Mouse (Mus musculus): Measurements from ENCODE around the gene Igfbp3. TPM values are rescaled to one million over a fixed set of nuclear protein-coding genes. Genes with fewer than 3 reads are reported as not detected.

Igfbp3 gene
- polyA plus RNA-seq, 1 experiment from 2014 or later, result 46.0 TPM

DNA sequence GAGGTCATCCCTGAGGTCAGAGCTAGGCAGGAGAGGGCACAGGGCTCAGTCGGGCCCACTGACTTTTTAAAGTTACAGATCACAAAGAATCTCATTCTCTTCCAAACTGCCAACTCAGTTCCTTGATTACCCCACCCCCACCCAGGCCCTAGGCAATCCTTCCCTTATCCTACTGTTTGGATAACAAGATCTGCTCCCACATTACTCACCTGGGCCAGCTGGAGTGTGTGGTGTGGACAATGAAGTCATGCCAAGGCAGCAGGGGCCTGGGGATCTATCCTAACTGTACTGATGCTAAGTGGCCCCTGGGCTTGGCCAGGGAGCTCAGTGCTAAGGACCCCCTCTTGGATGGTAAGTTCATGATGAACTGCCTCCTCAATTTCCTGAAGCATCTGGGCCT lies 29.3 kb downstream of the Igfbp3 start:
- no peak overlapping the region for H3K9ac ChIP-seq
- no peak overlapping the region for H3K27ac ChIP-seq
- H3K4me2 ChIP-seq (replicated peaks), result no peak overlapping the region
- H3K9me3 ChIP-seq, result no peaks in the 10 kb centered on the region
- ATAC-seq, result no peak
- no peaks in the 10 kb centered on the region for H3K4me1 ChIP-seq (replicated peaks)
- WGBS, result 32% methylated on average over 1 of the region's 1 CpGs
- no peaks in the 10 kb centered on the region for H3K36me3 ChIP-seq
- no peak overlapping the region for H3K4me3 ChIP-seq (replicated peaks)
- H3K27me3 ChIP-seq (replicated peaks), result no peaks in the 10 kb centered on the region

DNA sequence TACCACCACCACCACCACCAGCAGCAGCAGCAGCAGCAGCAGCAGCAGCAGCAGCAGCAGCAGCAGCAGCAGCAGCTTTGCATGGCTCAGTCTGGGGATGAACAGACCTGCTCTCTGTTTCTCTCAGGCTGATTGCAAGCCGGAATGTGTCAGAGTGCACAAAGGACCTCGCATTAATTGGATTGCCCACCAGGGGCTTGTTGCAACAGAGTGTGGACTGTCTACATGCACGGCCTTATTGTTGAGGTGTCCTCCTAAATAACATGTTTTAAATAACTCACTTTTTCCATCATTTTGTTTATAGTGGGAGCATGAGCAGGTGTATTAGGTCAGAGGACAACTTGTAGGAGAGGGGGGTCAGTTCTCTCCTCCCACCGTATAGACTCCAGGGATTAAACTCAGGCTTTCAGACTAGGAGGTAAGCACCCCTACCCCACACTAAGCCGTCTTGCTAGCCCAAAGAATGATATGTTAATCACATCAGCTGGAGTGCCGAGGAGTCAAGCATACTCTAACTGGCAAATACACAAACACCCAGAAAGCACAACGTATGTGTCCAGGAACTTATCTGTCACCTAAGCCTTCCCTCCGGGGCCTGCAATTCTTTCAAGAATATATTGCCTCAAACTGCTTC lies 31.2 kb downstream of the Igfbp3 start:
- Histone ChIP-seq H3K27ac (no peak overlapping the region), H3K4me1 (replicated peaks) (no peaks in the 10 kb centered on the region), H3K36me3 (no peaks in the 10 kb centered on the region), H3K4me3 (replicated peaks) (no peak overlapping the region), H3K9me3 (no peaks in the 10 kb centered on the region), H3K27me3 (replicated peaks) (no peaks in the 10 kb centered on the region), H3K9ac (no peak overlapping the region), H3K4me2 (replicated peaks) (no peak overlapping the region)
- WGBS, result 44% methylated on average over 8 of the region's 8 CpGs
- no peak for ATAC-seq

DNA sequence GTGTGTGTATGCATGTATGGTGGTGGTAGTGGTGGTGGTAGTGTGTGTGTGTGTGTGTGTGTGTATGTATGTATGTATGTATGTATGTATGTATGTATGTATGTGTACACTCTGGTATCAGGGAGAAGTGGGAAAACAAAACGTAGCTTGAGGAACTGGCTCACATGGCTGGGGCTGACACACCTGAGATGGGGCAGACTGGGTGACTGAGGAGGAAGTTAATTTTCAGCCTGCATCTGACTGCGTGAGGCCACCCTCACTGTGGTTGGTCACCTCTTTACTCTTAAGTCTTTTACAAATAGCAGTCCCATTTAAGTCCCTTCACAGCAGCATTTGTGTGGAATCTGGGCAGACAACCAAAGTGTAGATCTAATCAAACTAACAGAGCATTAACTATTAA lies 34.4 kb downstream of the Igfbp3 start:
- H3K4me1 ChIP-seq (replicated peaks), result no peaks in the 10 kb centered on the region
- peak; percentile 71 for ATAC-seq
- H3K4me2 ChIP-seq (replicated peaks), result no peak overlapping the region
- no peak overlapping the region for H3K4me3 ChIP-seq (replicated peaks)
- no peaks in the 10 kb centered on the region for H3K27me3 ChIP-seq (replicated peaks)
- H3K27ac ChIP-seq, result no peak overlapping the region
- H3K9me3 ChIP-seq, result no peaks in the 10 kb centered on the region
- WGBS, result 64% methylated on average over 2 of the region's 2 CpGs
- H3K36me3 ChIP-seq, result no peaks in the 10 kb centered on the region
- no peak overlapping the region for H3K9ac ChIP-seq

DNA sequence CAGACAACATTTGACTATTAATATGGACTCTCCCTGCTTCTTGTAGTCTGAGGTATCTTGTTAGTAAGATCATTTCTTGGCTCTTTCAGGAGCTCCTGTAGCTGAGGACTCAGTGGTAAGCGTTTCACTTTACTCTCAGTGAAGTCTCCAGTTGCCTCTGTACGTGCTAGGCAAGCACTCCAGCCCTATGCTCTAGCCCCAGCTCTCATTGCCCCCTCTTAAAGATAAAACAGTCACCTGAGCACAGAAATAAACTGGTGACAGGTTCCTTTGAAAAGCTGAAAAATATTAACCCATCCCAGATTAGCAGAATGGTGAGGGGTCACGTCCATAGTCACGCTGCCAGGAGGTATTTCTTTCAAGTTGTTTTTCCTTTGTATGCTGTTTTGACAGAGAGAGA lies 35.0 kb downstream of the Igfbp3 start:
- Histone ChIP-seq H3K9me3 (no peaks in the 10 kb centered on the region), H3K4me3 (replicated peaks) (no peak overlapping the region), H3K4me1 (replicated peaks) (no peaks in the 10 kb centered on the region), H3K36me3 (no peaks in the 10 kb centered on the region), H3K9ac (no peak overlapping the region), H3K27me3 (replicated peaks) (no peaks in the 10 kb centered on the region), H3K4me2 (replicated peaks) (no peak overlapping the region), H3K27ac (no peak overlapping the region)
- ATAC-seq, result peak; percentile 81
- WGBS, result 53% methylated on average over 4 of the region's 4 CpGs

DNA sequence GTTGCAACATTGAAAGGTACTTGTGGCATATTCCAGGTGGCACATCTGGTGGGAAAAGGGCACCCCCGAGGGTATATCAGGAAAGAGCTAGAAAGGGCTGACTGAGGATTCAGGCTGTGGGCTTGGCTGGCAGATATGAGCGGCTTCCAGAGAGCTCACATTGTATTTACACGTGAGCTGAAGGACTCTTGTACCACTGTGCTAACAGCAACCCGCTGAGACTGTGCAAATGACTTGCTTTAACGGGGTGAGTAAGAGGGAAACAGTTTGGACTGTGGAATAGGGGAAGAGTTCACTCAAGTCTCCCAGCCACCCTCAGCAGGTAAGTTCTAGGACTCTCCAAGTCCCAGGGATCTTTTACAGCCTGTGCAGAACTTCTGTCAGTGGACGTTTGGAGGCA lies 40.1 kb downstream of the Igfbp3 start:
- H3K4me2 ChIP-seq (replicated peaks), result no peak overlapping the region
- H3K9me3 ChIP-seq, result no peaks in the 10 kb centered on the region
- WGBS, result 73% methylated on average over 6 of the region's 6 CpGs
- H3K4me3 ChIP-seq (replicated peaks), result no peak overlapping the region
- H3K9ac ChIP-seq, result no peak overlapping the region
- H3K27me3 ChIP-seq (replicated peaks), result no peaks in the 10 kb centered on the region
- no peak overlapping the region for H3K27ac ChIP-seq
- no peaks in the 10 kb centered on the region for H3K4me1 ChIP-seq (replicated peaks)
- peak; percentile 62; the same call in 1 of the 2 replicates for ATAC-seq
- H3K36me3 ChIP-seq, result no peaks in the 10 kb centered on the region

DNA sequence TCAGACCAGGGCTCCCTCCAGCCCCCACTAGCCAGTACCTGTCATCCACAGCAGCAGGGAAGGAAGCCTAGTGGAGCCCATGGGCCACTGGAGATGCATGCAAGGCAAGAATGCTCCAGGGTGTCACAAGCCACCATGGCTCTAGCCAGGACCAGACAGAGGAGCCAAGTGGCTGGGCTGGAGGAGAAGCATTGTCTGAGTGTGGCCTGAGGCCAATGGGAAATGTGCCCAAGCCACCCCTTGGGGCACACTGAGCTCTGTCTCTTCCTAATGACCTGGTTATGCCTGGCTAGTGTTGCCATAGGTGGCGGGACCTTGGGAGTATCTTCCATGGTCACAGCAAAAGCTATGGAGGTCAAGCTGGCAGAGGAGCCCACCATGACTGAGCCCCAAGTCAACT lies 44.1 kb downstream of the Igfbp3 start:
- Histone ChIP-seq H3K9me3 (no peaks in the 10 kb centered on the region), H3K4me2 (replicated peaks) (no peak overlapping the region), H3K4me1 (replicated peaks) (no peaks in the 10 kb centered on the region), H3K4me3 (replicated peaks) (no peak overlapping the region), H3K9ac (no peak overlapping the region), H3K27me3 (replicated peaks) (no peaks in the 10 kb centered on the region), H3K27ac (no peak overlapping the region), H3K36me3 (no peaks in the 10 kb centered on the region)
- ATAC-seq, result no peak
- WGBS, result 87% methylated on average over 1 of the region's 1 CpGs

DNA sequence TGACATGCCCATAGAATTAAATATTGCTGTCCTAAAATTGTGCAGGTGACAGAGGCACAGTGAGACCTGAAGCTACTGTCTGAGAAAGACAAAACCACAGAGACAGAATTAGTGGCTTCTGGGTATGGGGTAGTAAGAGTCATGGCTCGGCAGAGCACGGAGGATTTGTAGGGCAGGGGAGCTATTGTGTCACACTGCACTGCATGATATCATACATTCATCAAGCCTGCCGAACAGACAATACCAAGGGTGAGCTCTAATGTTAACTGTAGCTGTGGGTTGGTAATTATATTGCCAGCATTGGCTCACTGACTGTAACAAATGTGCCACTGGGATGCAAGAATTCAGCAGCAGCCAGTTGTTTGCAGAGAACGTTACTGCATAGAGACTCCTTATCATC lies 49.3 kb downstream of the Igfbp3 start:
- peaks cover 10% of the 10 kb centered on the region for H3K4me1 ChIP-seq (replicated peaks)
- no peak overlapping the region for H3K4me2 ChIP-seq (replicated peaks)
- no peak overlapping the region for H3K27ac ChIP-seq
- no peak for ATAC-seq
- H3K36me3 ChIP-seq, result no peaks in the 10 kb centered on the region
- H3K9me3 ChIP-seq, result no peaks in the 10 kb centered on the region
- no peak overlapping the region for H3K9ac ChIP-seq
- H3K4me3 ChIP-seq (replicated peaks), result no peak overlapping the region
- no peaks in the 10 kb centered on the region for H3K27me3 ChIP-seq (replicated peaks)
- 82% methylated on average over 4 of the region's 4 CpGs for WGBS

DNA sequence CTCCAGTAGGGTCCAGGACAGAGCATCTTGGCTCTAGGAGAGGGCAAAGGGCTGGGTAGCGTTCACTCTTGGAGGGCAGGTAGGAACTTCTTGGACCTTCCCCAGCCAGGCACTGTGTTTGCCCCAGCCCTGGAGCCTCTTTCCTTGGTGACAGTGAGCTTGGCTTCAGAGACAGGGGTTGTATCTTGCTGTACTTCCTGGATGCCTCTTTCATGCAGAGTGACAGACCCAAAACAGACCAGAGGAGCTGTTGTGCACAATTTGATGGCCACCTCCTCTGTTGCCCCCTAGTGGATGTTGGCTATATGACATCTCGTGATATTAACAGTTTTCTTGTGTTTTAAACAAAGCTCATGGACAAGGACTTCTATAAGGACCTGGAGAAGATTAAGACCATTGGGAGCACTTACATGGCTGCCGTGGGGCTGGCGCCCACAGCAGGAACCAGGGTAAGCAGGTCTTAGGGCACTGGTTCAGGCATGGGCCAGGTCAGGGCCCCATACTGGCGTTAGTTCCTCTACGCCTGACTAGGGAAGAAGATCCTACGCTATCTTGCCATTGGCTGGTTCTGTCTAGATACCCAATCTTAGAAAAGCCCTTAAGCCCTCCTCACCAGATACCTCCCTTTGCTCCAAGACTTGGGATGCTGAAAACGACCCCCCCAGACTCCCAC lies 52.1 kb downstream of the Igfbp3 start:
- Histone ChIP-seq H3K4me1 (replicated peaks) (peaks cover 10% of the 10 kb centered on the region), H3K9me3 (no peaks in the 10 kb centered on the region), H3K4me3 (replicated peaks) (no peak overlapping the region), H3K4me2 (replicated peaks) (no peak overlapping the region), H3K27ac (no peak overlapping the region), H3K9ac (no peak overlapping the region), H3K36me3 (no peaks in the 10 kb centered on the region), H3K27me3 (replicated peaks) (no peaks in the 10 kb centered on the region)
- ATAC-seq, result peak; percentile 39
- WGBS, result 79% methylated on average over 8 of the region's 8 CpGs

DNA sequence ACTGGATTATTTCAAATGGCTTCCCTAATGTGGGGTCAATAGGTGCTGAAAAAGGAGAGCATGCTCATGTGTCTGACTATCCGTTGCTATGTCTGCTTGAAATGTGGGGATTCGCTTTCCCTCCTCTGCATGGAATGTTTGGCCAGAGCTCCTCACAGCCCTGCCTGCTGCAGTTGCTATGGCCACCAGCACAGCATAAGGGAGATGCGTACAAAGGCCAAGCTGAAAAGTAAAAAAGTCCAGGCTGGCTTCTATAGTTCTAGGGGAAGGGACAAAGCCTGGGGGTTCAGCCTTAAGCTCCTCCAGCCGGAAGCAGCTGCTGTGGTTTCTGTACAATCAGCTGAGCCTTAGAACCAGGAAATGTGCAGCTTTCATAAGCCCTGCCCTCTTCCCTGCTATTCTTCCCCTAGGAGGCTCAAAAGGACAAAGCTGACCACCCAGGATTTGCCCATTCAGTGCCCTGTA lies 53.1 kb downstream of the Igfbp3 start:
- no peaks in the 10 kb centered on the region for H3K27me3 ChIP-seq (replicated peaks)
- no peak overlapping the region for H3K4me3 ChIP-seq (replicated peaks)
- no peaks in the 10 kb centered on the region for H3K36me3 ChIP-seq
- no peaks in the 10 kb centered on the region for H3K9me3 ChIP-seq
- peak; percentile 80 for ATAC-seq
- peak overlapping the region; percentile 69 for H3K27ac ChIP-seq
- H3K4me2 ChIP-seq (replicated peaks), result no peak overlapping the region
- no peak overlapping the region for H3K9ac ChIP-seq
- WGBS, result 25% methylated on average over 4 of the region's 4 CpGs
- peaks cover 10% of the 10 kb centered on the region for H3K4me1 ChIP-seq (replicated peaks)

DNA sequence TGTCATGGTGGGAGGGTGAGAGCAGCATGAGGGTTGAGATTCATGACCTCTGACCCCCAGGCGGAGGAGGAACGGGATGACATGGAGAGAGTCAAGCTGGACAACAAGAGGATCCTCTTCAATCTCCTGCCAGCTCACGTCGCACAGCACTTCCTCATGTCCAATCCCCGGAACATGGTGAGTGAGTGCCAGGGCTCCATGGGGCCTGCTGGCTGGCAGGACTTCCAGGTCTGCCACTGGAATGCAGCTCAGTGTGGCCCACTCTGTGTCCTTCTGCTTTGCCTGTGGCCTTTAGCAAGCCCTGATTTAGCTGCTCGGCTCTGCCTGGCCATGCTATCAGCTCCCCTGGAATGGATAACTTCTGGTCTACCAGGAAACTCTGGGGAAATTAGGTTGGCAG lies 53.6 kb downstream of the Igfbp3 start:
- Histone ChIP-seq H3K9me3 (no peaks in the 10 kb centered on the region), H3K27ac (peak overlapping the region; percentile 69), H3K4me2 (replicated peaks) (no peak overlapping the region), H3K36me3 (no peaks in the 10 kb centered on the region), H3K4me1 (replicated peaks) (peaks cover 10% of the 10 kb centered on the region), H3K9ac (no peak overlapping the region), H3K27me3 (replicated peaks) (no peaks in the 10 kb centered on the region), H3K4me3 (replicated peaks) (no peak overlapping the region)
- 61% methylated on average over 6 of the region's 6 CpGs for WGBS
- ATAC-seq, result peak; percentile 26; the same call in 1 of the 2 replicates

DNA sequence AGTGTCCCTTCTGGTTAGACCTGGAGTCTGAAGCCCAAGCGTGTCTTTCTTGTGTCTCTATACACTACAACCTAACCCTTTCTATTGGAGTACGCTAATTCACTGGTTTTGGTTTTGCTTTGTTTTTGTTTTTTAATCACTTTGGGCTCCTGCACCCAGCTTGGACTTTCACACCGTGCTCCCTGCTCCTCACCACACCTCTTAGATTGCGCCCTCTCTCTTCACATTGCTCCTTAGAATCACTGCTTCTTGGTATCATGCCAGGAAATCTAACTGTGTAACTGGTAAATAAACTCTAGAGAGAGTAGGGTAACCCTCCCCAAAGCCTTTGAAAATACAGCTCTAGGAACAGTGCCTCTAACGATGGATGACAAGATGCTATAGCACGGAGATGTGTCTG lies 55.5 kb downstream of the Igfbp3 start:
- Histone ChIP-seq H3K27me3 (replicated peaks) (no peaks in the 10 kb centered on the region), H3K36me3 (no peaks in the 10 kb centered on the region), H3K9me3 (no peaks in the 10 kb centered on the region), H3K4me3 (replicated peaks) (no peak overlapping the region), H3K4me1 (replicated peaks) (peaks cover 10% of the 10 kb centered on the region), H3K4me2 (replicated peaks) (no peak overlapping the region), H3K27ac (no peak overlapping the region), H3K9ac (no peak overlapping the region)
- WGBS, result 89% methylated on average over 6 of the region's 6 CpGs
- no peak for ATAC-seq

DNA sequence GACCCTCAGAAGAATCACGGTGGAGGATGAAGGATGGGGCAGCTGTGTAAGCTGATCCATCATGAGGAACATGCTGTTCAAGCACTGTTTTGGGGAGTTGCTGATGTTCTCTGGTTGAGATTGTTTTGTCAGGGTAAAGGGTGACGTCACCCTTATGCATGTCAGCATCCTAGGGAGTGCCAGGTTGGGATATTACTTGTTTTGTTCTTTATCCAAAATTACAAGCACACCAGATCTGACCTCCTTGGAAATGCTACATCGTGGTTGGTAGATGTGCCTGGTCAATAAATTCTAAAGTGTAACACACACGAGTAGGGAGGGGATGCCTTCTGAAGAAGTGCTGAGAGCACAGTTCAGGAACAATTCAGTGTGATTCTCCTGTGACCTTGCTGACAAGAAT lies 57.3 kb downstream of the Igfbp3 start:
- Histone ChIP-seq H3K9ac (no peak overlapping the region), H3K9me3 (no peaks in the 10 kb centered on the region), H3K4me2 (replicated peaks) (no peak overlapping the region), H3K27me3 (replicated peaks) (no peaks in the 10 kb centered on the region), H3K4me1 (replicated peaks) (peaks cover 10% of the 10 kb centered on the region), H3K4me3 (replicated peaks) (no peak overlapping the region), H3K36me3 (no peaks in the 10 kb centered on the region), H3K27ac (no peak overlapping the region)
- ATAC-seq, result no peak
- 57% methylated on average over 4 of the region's 4 CpGs for WGBS
